Mouse (Mus musculus): ENCODE measurements around the gene B4galnt3. TPM values are rescaled to one million over a fixed set of nuclear protein-coding genes. Genes with fewer than 3 reads are reported as not detected.

Gene B4galnt3
- polyA plus RNA-seq, 1 experiment from 2014 or later = 0.02 TPM

GRCm38 (mm10) chr6:120189287-120189686 lies 105.1 kb downstream of the B4galnt3 start:
- peaks cover 61% of the 10 kb centered on the region for H3K4me1 ChIP-seq (ENCODE audit: insufficient read depth)
- no peak overlapping the region for H3K9ac ChIP-seq (replicated peaks)
- no peak overlapping the region for H3K4me2 ChIP-seq (ENCODE audit: low read depth, low read length)
- DNase-seq (no peak), ATAC-seq (no peak)
- H3K27ac ChIP-seq (ENCODE audit: low read depth) = no peak overlapping the region
- H3K4me3 ChIP-seq (ENCODE audit: low read depth, low read length) = no peak overlapping the region
- no peaks in the 10 kb centered on the region for H3K9me3 ChIP-seq (ENCODE audit: low read length)
- WGBS (ENCODE audit: insufficient replicate concordance) = 87% methylated on average over 5 of the region's 5 CpGs
- H3K36me3 ChIP-seq (replicated peaks; ENCODE audit: insufficient read depth, low read length) = no peaks in the 10 kb centered on the region
- no peaks in the 10 kb centered on the region for H3K27me3 ChIP-seq (ENCODE audit: insufficient read depth, low read length)
- no peak for TF ChIP-seq CTCF (IDR thresholded peaks at IDR 0.05; ENCODE audit: low read depth)

- Histone ChIP-seq H3K4me3 (ENCODE audit: low read depth, low read length) (peak overlapping the region; percentile 41), H3K4me2 (ENCODE audit: low read depth, low read length) (peak overlapping the region; percentile 73), H3K9me3 (ENCODE audit: low read length) (no peaks in the 10 kb centered on the region), H3K9ac (replicated peaks) (peak overlapping the region; percentile 54), H3K27me3 (ENCODE audit: insufficient read depth, low read length) (no peaks in the 10 kb centered on the region), H3K4me1 (ENCODE audit: insufficient read depth) (peaks cover 61% of the 10 kb centered on the region), H3K36me3 (replicated peaks; ENCODE audit: insufficient read depth, low read length) (no peaks in the 10 kb centered on the region), H3K27ac (ENCODE audit: low read depth) (0 out of 2 replicates have a peak overlapping the region, but pooled peaks have one; percentile 13)
- TF ChIP-seq EP300 (IDR thresholded peaks at IDR 0.05; ENCODE audit: low read depth) (no peak), CTCF (IDR thresholded peaks at IDR 0.05; ENCODE audit: low read depth) (peak; percentile 35)
- WGBS (ENCODE audit: insufficient replicate concordance) = 26% methylated on average over 24 of the region's 24 CpGs
- ATAC-seq = peak; percentile 31
- peak; percentile 35 for DNase-seq
These were observed 105.8 kb downstream of the B4galnt3 start for GRCm38 (mm10) chr6:120188376-120189235.

GRCm38 (mm10) chr6:120187587-120188176 lies 106.7 kb downstream of the B4galnt3 start:
- ATAC-seq = peak; percentile 18
- whole genome bisulfite sequencing (ENCODE audit: insufficient replicate concordance) = 9% methylated on average over 18 of the region's 18 CpGs
- H3K9ac ChIP-seq (replicated peaks) = peak overlapping the region; percentile 54

DNA sequence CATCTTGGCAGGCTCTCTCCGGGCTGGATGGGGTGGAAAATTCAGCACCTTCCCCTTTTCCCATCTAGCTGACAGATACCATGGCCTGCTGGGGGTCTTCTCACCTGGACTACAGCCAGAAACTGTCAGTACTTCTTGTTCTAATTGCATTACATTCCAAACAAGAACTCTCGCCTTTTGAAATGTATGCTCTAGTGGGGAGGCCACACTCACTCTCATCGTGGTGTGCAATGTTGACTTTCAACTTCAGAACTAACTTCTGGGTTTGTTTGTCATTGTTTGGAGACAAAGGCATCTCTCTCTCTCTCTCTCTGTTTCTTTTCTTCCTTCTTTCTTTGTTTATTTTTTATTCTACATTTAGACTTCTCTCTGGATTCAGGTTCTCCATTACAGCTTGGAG lies 107.8 kb downstream of the B4galnt3 start:
- Histone ChIP-seq H3K4me2 (ENCODE audit: low read depth, low read length) (no peak overlapping the region), H3K4me3 (ENCODE audit: low read depth, low read length) (no peak overlapping the region), H3K27me3 (ENCODE audit: insufficient read depth, low read length) (no peaks in the 10 kb centered on the region), H3K27ac (ENCODE audit: low read depth) (no peak overlapping the region), H3K4me1 (ENCODE audit: insufficient read depth) (peaks cover 49% of the 10 kb centered on the region), H3K9ac (replicated peaks) (no peak overlapping the region), H3K36me3 (replicated peaks; ENCODE audit: insufficient read depth, low read length) (no peaks in the 10 kb centered on the region), H3K9me3 (ENCODE audit: low read length) (no peaks in the 10 kb centered on the region)
- ATAC-seq (no peak), DNase-seq (no peak)
- 63% methylated on average over 3 of the region's 3 CpGs for WGBS (ENCODE audit: insufficient replicate concordance)
- TF ChIP-seq CTCF (IDR thresholded peaks at IDR 0.05; ENCODE audit: low read depth) (no peak), EP300 (IDR thresholded peaks at IDR 0.05; ENCODE audit: low read depth) (no peak)

More at GRCm38 (mm10) chr6:120187587-120188176, 106.7 kb downstream of the B4galnt3 start:
- Histone ChIP-seq H3K9me3 (ENCODE audit: low read length) (no peaks in the 10 kb centered on the region), H3K4me2 (ENCODE audit: low read depth, low read length) (peak overlapping the region; percentile 73), H3K36me3 (replicated peaks; ENCODE audit: insufficient read depth, low read length) (no peaks in the 10 kb centered on the region), H3K4me3 (ENCODE audit: low read depth, low read length) (peak overlapping the region; percentile 41), H3K27ac (ENCODE audit: low read depth) (peak overlapping the region; percentile 74; the same call in 1 of the 2 replicates), H3K27me3 (ENCODE audit: insufficient read depth, low read length) (no peaks in the 10 kb centered on the region), H3K4me1 (ENCODE audit: insufficient read depth) (peaks cover 57% of the 10 kb centered on the region)
- peak; percentile 74 for DNase-seq
- no peak for TF ChIP-seq CTCF (IDR thresholded peaks at IDR 0.05; ENCODE audit: low read depth)
- TF ChIP-seq EP300 (IDR thresholded peaks at IDR 0.05; ENCODE audit: low read depth) = no peak

GRCm38 (mm10) chr6:120185756-120186155 lies 108.6 kb downstream of the B4galnt3 start:
- TF ChIP-seq CTCF (IDR thresholded peaks at IDR 0.05; ENCODE audit: low read depth) = no peak
- TF ChIP-seq EP300 (IDR thresholded peaks at IDR 0.05; ENCODE audit: low read depth) = no peak
- peaks cover 43% of the 10 kb centered on the region for H3K4me1 ChIP-seq (ENCODE audit: insufficient read depth)

GRCm38 (mm10) chr6:120185012-120185730 lies 109.2 kb downstream of the B4galnt3 start:
- H3K9me3 ChIP-seq (ENCODE audit: low read length) = no peaks in the 10 kb centered on the region
- TF ChIP-seq CTCF (IDR thresholded peaks at IDR 0.05; ENCODE audit: low read depth) (no peak), EP300 (IDR thresholded peaks at IDR 0.05; ENCODE audit: low read depth) (no peak)
- H3K27me3 ChIP-seq (ENCODE audit: insufficient read depth, low read length) = no peaks in the 10 kb centered on the region
- H3K4me2 ChIP-seq (ENCODE audit: low read depth, low read length) = no peak overlapping the region
- H3K4me1 ChIP-seq (ENCODE audit: insufficient read depth) = peaks cover 40% of the 10 kb centered on the region
- 80% methylated on average over 12 of the region's 12 CpGs for WGBS (ENCODE audit: insufficient replicate concordance)
- no peak overlapping the region for H3K9ac ChIP-seq (replicated peaks)
- ATAC-seq (no peak), DNase-seq (no peak)
- H3K27ac ChIP-seq (ENCODE audit: low read depth) = no peak overlapping the region
- no peak overlapping the region for H3K4me3 ChIP-seq (ENCODE audit: low read depth, low read length)
- no peaks in the 10 kb centered on the region for H3K36me3 ChIP-seq (replicated peaks; ENCODE audit: insufficient read depth, low read length)

More at GRCm38 (mm10) chr6:120185756-120186155, 108.6 kb downstream of the B4galnt3 start:
- Histone ChIP-seq H3K27ac (ENCODE audit: low read depth) (no peak overlapping the region), H3K4me3 (ENCODE audit: low read depth, low read length) (no peak overlapping the region), H3K4me2 (ENCODE audit: low read depth, low read length) (no peak overlapping the region), H3K9me3 (ENCODE audit: low read length) (no peaks in the 10 kb centered on the region), H3K9ac (replicated peaks) (no peak overlapping the region), H3K36me3 (replicated peaks; ENCODE audit: insufficient read depth, low read length) (no peaks in the 10 kb centered on the region), H3K27me3 (ENCODE audit: insufficient read depth, low read length) (no peaks in the 10 kb centered on the region)
- 61% methylated on average over 7 of the region's 7 CpGs for WGBS (ENCODE audit: insufficient replicate concordance)
- DNase-seq (no peak), ATAC-seq (no peak)

All from liver, postnatal 0 days (tissue).